Mouse (Mus musculus) neural tube, postnatal 0 days (tissue): ENCODE data around the gene Olfr1124. TPM values are rescaled to one million over a fixed set of nuclear protein-coding genes. Genes with fewer than 3 reads are reported as not detected.

Source experiments
- polyA plus RNA-seq: library from polyadenylated mRNA; unstranded; fragments of >200 nt; fragmentation: Nextera tagmentation; extraction: Ambion mirVana; gene quantifications from 2 replicates; pipeline ENCODE4 v1.2.1, GENCODE M21; 2015

Olfr1124 gene
- 0.06 and 0.11 TPM in 2 replicates for polyA plus RNA-seq

GRCm38 (mm10) chr2:87429975-87430374, at the start of gene Olfr1124:
Gene Olfr1124, plus strand, starts transcription at chr2:87430275.

GRCm38 (mm10) chr2:87385549-87385948, 44.5 kb upstream of the Olfr1124 start, which contains the start of gene Olfr1122:
Gene Olfr1122, plus strand, starts transcription at chr2:87385849.

GRCm38 (mm10) chr2:87416335-87416734, 13.7 kb upstream of the Olfr1124 start, which contains the start of gene Olfr1123:
Gene Olfr1123, plus strand, starts transcription at chr2:87416635.

GRCm38 (mm10) chr2:87453662-87454061, 23.6 kb downstream of the Olfr1124 start, which contains the start of gene Olfr1126:
Gene Olfr1126, plus strand, starts transcription at chr2:87453962.

Other genes starting within 250 kb of the Olfr1124 start
- gene Olfr1112, start 242.5 kb upstream of the Olfr1124 start, polyA plus RNA-seq, result not detected in 2 replicates
- gene Olfr1113, start 221.3 kb upstream of the Olfr1124 start, polyA plus RNA-seq, result not detected in 2 replicates
- gene Olfr1115, start 182.3 kb upstream of the Olfr1124 start, polyA plus RNA-seq, result not detected in 2 replicates
- gene Olfr1116, start 162.7 kb upstream of the Olfr1124 start, polyA plus RNA-seq, result not detected in 2 replicates
- gene Olfr1118, start 122.7 kb upstream of the Olfr1124 start, polyA plus RNA-seq, result not detected in 2 replicates
- not detected in 2 replicates for gene Olfr1120, start 75.5 kb upstream of the Olfr1124 start, polyA plus RNA-seq
- not detected in 2 replicates for gene Olfr1121, start 60.4 kb upstream of the Olfr1124 start, polyA plus RNA-seq
- gene Olfr1122, start 44.4 kb upstream of the Olfr1124 start, polyA plus RNA-seq, result not detected in 2 replicates
- gene Olfr1123, start 13.6 kb upstream of the Olfr1124 start, polyA plus RNA-seq, result not detected in 2 replicates
- gene Olfr1126, start 23.7 kb downstream of the Olfr1124 start, polyA plus RNA-seq, result not detected in 2 replicates
- not detected in 2 replicates for gene Pramel7, start 66.8 kb downstream of the Olfr1124 start, polyA plus RNA-seq
- not detected in 2 replicates for gene Pramel6, start 76.3 kb downstream of the Olfr1124 start, polyA plus RNA-seq
- not detected in 2 replicates for gene Olfr153, start 101.5 kb downstream of the Olfr1124 start, polyA plus RNA-seq
- not detected in 2 replicates for gene Olfr1128, start 115.3 kb downstream of the Olfr1124 start, polyA plus RNA-seq
- not detected in 2 replicates for gene Olfr1129, start 143.6 kb downstream of the Olfr1124 start, polyA plus RNA-seq
- gene Olfr1130, start 175.9 kb downstream of the Olfr1124 start, polyA plus RNA-seq, result not detected in 2 replicates
- not detected in 2 replicates for gene Olfr1131, start 196.8 kb downstream of the Olfr1124 start, polyA plus RNA-seq
- not detected in 2 replicates for gene Olfr1132, start 207.3 kb downstream of the Olfr1124 start, polyA plus RNA-seq
- gene Olfr1133, start 217.1 kb downstream of the Olfr1124 start, polyA plus RNA-seq, result not detected in 2 replicates
- not detected in 2 replicates for gene Olfr1134, start 228.2 kb downstream of the Olfr1124 start, polyA plus RNA-seq
- gene Olfr1135, start 243.4 kb downstream of the Olfr1124 start, polyA plus RNA-seq, result not detected in 2 replicates